In genomic region chr13:21258524-21258923, GRCm38 (mm10) we compare ENCODE assay signal across 10 mouse cellular contexts. TPM values are rescaled to one million over a fixed set of nuclear protein-coding genes. Genes with fewer than 3 reads are reported as not detected.
DNase-seq lines count a peak whose midpoint lies in the region; ATAC-seq lines count a peak whose summit lies in the region.
"Had no signal": no experiment of that assay in that cellular context is flagged by ENCODE, and none has a peak within 500 bp of the region (broad histone marks: within the 10 kb centered on the region; RNA-seq: fewer than 3 reads in every experiment).

No protein-coding gene starts in this region.

- H3K36me3 ChIP-seq in kidney, embryonic 16.5 days (ENCODE audit: insufficient read depth, low read length) = no peaks in the 10 kb centered on the region
- no peaks in the 10 kb centered on the region for H3K36me3 ChIP-seq in embryonic facial prominence, embryonic 12.5 days
- H3K36me3 ChIP-seq in intestine, embryonic 15.5 days = no peaks in the 10 kb centered on the region
- H3K36me3 ChIP-seq in neural tube, embryonic 13.5 days = no peaks in the 10 kb centered on the region

- DNase-seq in kidney, adult 8-10 months = no peak
- no peak for DNase-seq in ovary, postnatal 36 days (ENCODE audit: low spot score)
- no peak for DNase-seq in adrenal gland, postnatal 10 days
- DNase-seq in yolk sac, embryonic 10.5 days (ENCODE audit: low spot score) = no peak

- peak overlapping the region; percentile 57 for H3K4me3 ChIP-seq in kidney, embryonic 16.5 days (ENCODE audit: low read length)
- H3K4me3 ChIP-seq in embryonic facial prominence, embryonic 12.5 days = peak overlapping the region; percentile 44
- H3K4me3 ChIP-seq in intestine, embryonic 15.5 days (replicated peaks) = peak overlapping the region; percentile 38
- peak overlapping the region; percentile 51 for H3K4me3 ChIP-seq in neural tube, embryonic 13.5 days

- peak overlapping the region; percentile 69 for H3K4me2 ChIP-seq in kidney, embryonic 16.5 days (replicated peaks; ENCODE audit: low read depth, low read length)
- peak overlapping the region; percentile 58 for H3K4me2 ChIP-seq in embryonic facial prominence, embryonic 12.5 days (replicated peaks)
- peak overlapping the region; percentile 71 for H3K4me2 ChIP-seq in intestine, embryonic 15.5 days (replicated peaks)
- peak overlapping the region; percentile 64 for H3K4me2 ChIP-seq in neural tube, embryonic 13.5 days

- no peak for ATAC-seq in kidney, embryonic 16.5 days (ENCODE audit: low FRiP score, low TSS enrichment)
- no peak for ATAC-seq in embryonic facial prominence, embryonic 12.5 days (ENCODE audit: insufficient number of reproducible peaks, insufficient read depth, low FRiP score, low TSS enrichment)
- ATAC-seq in intestine, embryonic 15.5 days = no peak
- no peak for ATAC-seq in neural tube, embryonic 13.5 days (ENCODE audit: low read depth)

- H3K27ac ChIP-seq in kidney, embryonic 16.5 days (ENCODE audit: low read length) = no peak overlapping the region
- no peak overlapping the region for H3K27ac ChIP-seq in embryonic facial prominence, embryonic 12.5 days
- no peak overlapping the region for H3K27ac ChIP-seq in intestine, embryonic 15.5 days
- no peak overlapping the region for H3K27ac ChIP-seq in neural tube, embryonic 13.5 days (replicated peaks)

- H3K9ac ChIP-seq in kidney, embryonic 16.5 days (replicated peaks; ENCODE audit: low read length) = no peak overlapping the region
- H3K9ac ChIP-seq in embryonic facial prominence, embryonic 12.5 days = 0 out of 2 replicates have a peak overlapping the region, but pooled peaks have one; percentile 31
- H3K9ac ChIP-seq in intestine, embryonic 15.5 days = no peak overlapping the region; the same call in 1 of the 2 replicates
- peak overlapping the region; percentile 68 for H3K9ac ChIP-seq in neural tube, embryonic 13.5 days

- H3K4me1 ChIP-seq in kidney, embryonic 16.5 days (ENCODE audit: insufficient read depth, low read length) = peaks cover 15% of the 10 kb centered on the region
- no peaks in the 10 kb centered on the region for H3K4me1 ChIP-seq in embryonic facial prominence, embryonic 12.5 days
- peaks cover 13% of the 10 kb centered on the region for H3K4me1 ChIP-seq in intestine, embryonic 15.5 days (replicated peaks)
- H3K4me1 ChIP-seq in neural tube, embryonic 13.5 days (replicated peaks) = peaks cover 12% of the 10 kb centered on the region; the same call in 1 of the 2 replicates

- H3K27me3 ChIP-seq in kidney, embryonic 16.5 days (ENCODE audit: insufficient read depth, low read length) = peaks cover 14% of the 10 kb centered on the region
- peaks cover 12% of the 10 kb centered on the region for H3K27me3 ChIP-seq in embryonic facial prominence, embryonic 12.5 days
- H3K27me3 ChIP-seq in intestine, embryonic 15.5 days (replicated peaks) = no peaks in the 10 kb centered on the region; the same call in 1 of the 2 replicates
- H3K27me3 ChIP-seq in neural tube, embryonic 13.5 days = peaks cover 34% of the 10 kb centered on the region

- WGBS in kidney, embryonic 16.5 days = 28% methylated on average over 6 of the region's 6 CpGs
- WGBS in embryonic facial prominence, embryonic 12.5 days = 21% methylated on average over 6 of the region's 6 CpGs
- WGBS in intestine, embryonic 15.5 days = 25% methylated on average over 6 of the region's 6 CpGs
- WGBS in neural tube, embryonic 13.5 days = 13% methylated on average over 6 of the region's 6 CpGs

- no peaks in the 10 kb centered on the region for H3K9me3 ChIP-seq in kidney, embryonic 16.5 days (ENCODE audit: low read length)
- no peaks in the 10 kb centered on the region for H3K9me3 ChIP-seq in embryonic facial prominence, embryonic 12.5 days
- H3K9me3 ChIP-seq in intestine, embryonic 15.5 days = no peaks in the 10 kb centered on the region
- no peaks in the 10 kb centered on the region for H3K9me3 ChIP-seq in neural tube, embryonic 13.5 days

RNA-seq across cellular contexts. Expression of gene Gpx5, which starts 34.0 kb away (rescaled TPM):
- polyA plus RNA-seq in kidney, embryonic 16.5 days (2015; fragmentation: Nextera tagmentation; extraction: Ambion mirVana) = not detected in 2 replicates
- not detected in 2 replicates for polyA plus RNA-seq in embryonic facial prominence, embryonic 12.5 days (2016; fragmentation: Nextera tagmentation; extraction: Ambion mirVana)
- polyA plus RNA-seq in intestine, embryonic 15.5 days (2015; fragmentation: Nextera tagmentation; extraction: Ambion mirVana) = not detected in 2 replicates
- not detected in 2 replicates for polyA plus RNA-seq in neural tube, embryonic 13.5 days (2015; fragmentation: Nextera tagmentation; extraction: Ambion mirVana)
- not detected for total RNA-seq in adrenal gland, postnatal 10 days (2021)
- total RNA-seq: adrenal gland, postnatal 4 days; hematopoietic stem cell, adult 5-6 weeks had no signal

RNA-seq across cellular contexts. Expression of gene Gpx6, which starts 53.4 kb away (rescaled TPM):
- polyA plus RNA-seq in kidney, embryonic 16.5 days (2015; fragmentation: Nextera tagmentation; extraction: Ambion mirVana) = 10.7 and 11.8 TPM in 2 replicates
- 0.13 and 0.55 TPM in 2 replicates for polyA plus RNA-seq in embryonic facial prominence, embryonic 12.5 days (2016; fragmentation: Nextera tagmentation; extraction: Ambion mirVana)
- polyA plus RNA-seq in intestine, embryonic 15.5 days (2015; fragmentation: Nextera tagmentation; extraction: Ambion mirVana) = not detected in 2 replicates
- polyA plus RNA-seq in neural tube, embryonic 13.5 days (2015; fragmentation: Nextera tagmentation; extraction: Ambion mirVana) = not detected in 2 replicates
- under 1 TPM in 1 of 2 experiments, not detected in 1; 0.27 TPM for total RNA-seq in adrenal gland, postnatal 10 days (2021)
- total RNA-seq: hematopoietic stem cell, adult 5-6 weeks had no signal

Comparison
In these comparisons a context has a peak if more than half of its experiments do, and no peak if none do; other contexts are left out.
1. H3K9ac ChIP-seq: peak in embryonic facial prominence, embryonic 12.5 days (single experiment) and neural tube, embryonic 13.5 days (single experiment); none in kidney, embryonic 16.5 days (single experiment) and intestine, embryonic 15.5 days (single experiment).
2. Peak in every context shown above with its lines, with median percentiles within 50 percentile points of each other: H3K4me2 ChIP-seq and H3K4me3 ChIP-seq.